Mouse (Mus musculus): ENCODE data around the gene Pla2g4c. TPM values are rescaled to one million over a fixed set of nuclear protein-coding genes. Genes with fewer than 3 reads are reported as not detected.

Pla2g4c gene
- polyA plus RNA-seq, 1 experiment = 0.12 TPM

DNA sequence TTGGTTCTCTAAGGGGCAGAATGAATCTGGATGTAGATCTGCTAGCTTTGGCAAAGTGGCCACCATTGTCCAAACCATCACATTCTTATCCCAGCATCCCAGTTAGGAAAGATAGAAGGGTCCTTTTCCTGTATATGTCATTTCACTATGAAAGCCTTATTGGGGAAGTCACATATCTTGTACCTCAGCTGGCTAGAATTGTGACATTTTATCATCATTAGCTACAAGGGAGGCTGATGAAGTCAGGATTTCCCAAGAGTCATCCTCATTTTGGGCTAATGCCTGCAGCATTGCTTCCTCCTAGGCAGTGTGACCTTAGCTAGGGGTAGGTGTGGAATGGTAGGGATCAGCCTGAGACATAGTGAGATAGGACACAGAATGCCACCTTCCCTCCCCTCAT is 21.1 kb upstream of the Pla2g4c start:
- H3K27me3 ChIP-seq (ENCODE audit: control insufficient read depth, insufficient read depth, low read length) = no peaks in the 10 kb centered on the region
- no peak overlapping the region for H3K27ac ChIP-seq (ENCODE audit: control insufficient read depth, insufficient read depth, low read depth, low read length)
- no peaks in the 10 kb centered on the region for H3K4me1 ChIP-seq (ENCODE audit: control insufficient read depth, insufficient read depth, low read length)
- TF ChIP-seq CTCF (IDR thresholded peaks at IDR 0.05; ENCODE audit: control insufficient read depth, insufficient read depth, insufficient replicate concordance, low read depth, low read length) (no peak), POLR2A (IDR thresholded peaks at IDR 0.05; ENCODE audit: control insufficient read depth, low read depth, low read length) (no peak)
- no peak overlapping the region for H3K4me3 ChIP-seq (ENCODE audit: control insufficient read depth, low read depth, low read length)
- H3K36me3 ChIP-seq (ENCODE audit: control insufficient read depth, insufficient read depth, low read length) = no peaks in the 10 kb centered on the region; the same call in 1 of the 2 replicates

DNA sequence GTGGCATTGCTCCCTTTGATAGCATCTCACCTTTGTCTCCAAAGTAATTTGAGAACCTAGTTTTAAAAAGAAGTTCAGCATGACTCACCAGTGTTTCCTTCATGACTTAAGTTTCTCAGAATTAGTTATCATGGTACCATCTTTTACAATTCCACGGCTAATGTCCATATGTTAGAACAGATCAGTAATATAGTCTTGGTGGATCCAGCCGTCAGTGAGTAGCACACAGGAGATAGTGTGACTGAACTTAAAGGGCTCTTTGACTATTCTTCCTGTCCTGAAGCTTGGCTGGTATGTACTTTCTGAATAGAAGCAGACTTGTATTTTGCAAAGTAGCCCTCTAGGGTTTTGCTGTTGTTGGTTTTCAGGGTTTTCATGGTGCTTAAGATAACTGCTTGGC is 15.0 kb upstream of the Pla2g4c start:
- no peaks in the 10 kb centered on the region for H3K27me3 ChIP-seq (ENCODE audit: control insufficient read depth, insufficient read depth, low read length)

DNA sequence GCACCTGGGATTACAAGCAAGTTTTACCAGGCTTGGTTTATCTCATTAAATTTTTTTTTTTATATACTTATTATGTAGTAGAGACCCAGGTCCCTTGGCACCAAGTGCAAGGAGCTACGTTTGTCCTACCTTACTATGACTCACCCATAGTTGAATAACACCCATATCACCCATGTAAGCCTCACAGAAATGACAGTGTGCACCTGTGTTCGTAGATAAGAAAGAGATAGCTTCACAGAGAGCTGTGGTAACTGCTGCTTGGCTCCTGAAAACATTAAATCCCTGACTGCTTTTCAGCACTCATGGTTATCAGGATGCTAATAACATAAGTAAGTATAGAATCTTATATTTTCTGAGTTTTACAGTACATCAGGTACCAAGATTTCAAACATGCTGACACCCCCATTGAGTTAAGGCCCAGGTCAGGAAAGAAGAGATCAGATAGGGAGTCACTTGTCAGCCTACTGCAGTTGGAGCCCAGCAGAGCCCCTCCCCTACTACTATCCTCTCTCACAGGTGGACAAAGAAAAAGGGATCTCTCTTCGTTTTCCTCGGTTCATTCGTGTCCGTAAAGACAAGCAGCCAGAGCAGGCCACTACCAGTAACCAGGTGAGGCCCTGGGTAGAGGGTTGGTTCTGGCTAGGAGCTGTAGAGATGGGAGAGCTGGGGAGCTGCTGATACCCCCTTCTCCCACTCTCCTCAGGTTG is 13.8 kb upstream of the Pla2g4c start:
- Histone ChIP-seq H3K27ac (ENCODE audit: control insufficient read depth, insufficient read depth, low read depth, low read length) (no peak overlapping the region), H3K36me3 (ENCODE audit: control insufficient read depth, insufficient read depth, low read length) (no peaks in the 10 kb centered on the region), H3K27me3 (ENCODE audit: control insufficient read depth, insufficient read depth, low read length) (no peaks in the 10 kb centered on the region), H3K4me3 (ENCODE audit: control insufficient read depth, low read depth, low read length) (no peak overlapping the region), H3K4me1 (ENCODE audit: control insufficient read depth, insufficient read depth, low read length) (no peaks in the 10 kb centered on the region)
- TF ChIP-seq CTCF (IDR thresholded peaks at IDR 0.05; ENCODE audit: control insufficient read depth, insufficient read depth, insufficient replicate concordance, low read depth, low read length) = no peak
- TF ChIP-seq POLR2A (IDR thresholded peaks at IDR 0.05; ENCODE audit: control insufficient read depth, low read depth, low read length) = no peak

More for the DNA sequence above, 15.0 kb upstream of the Pla2g4c start:
- H3K36me3 ChIP-seq (ENCODE audit: control insufficient read depth, insufficient read depth, low read length) = no peaks in the 10 kb centered on the region
- no peaks in the 10 kb centered on the region for H3K4me1 ChIP-seq (ENCODE audit: control insufficient read depth, insufficient read depth, low read length)
- H3K4me3 ChIP-seq (ENCODE audit: control insufficient read depth, low read depth, low read length) = no peak overlapping the region
- no peak overlapping the region for H3K27ac ChIP-seq (ENCODE audit: control insufficient read depth, insufficient read depth, low read depth, low read length)
- no peak for TF ChIP-seq POLR2A (IDR thresholded peaks at IDR 0.05; ENCODE audit: control insufficient read depth, low read depth, low read length)
- no peak for TF ChIP-seq CTCF (IDR thresholded peaks at IDR 0.05; ENCODE audit: control insufficient read depth, insufficient read depth, insufficient replicate concordance, low read depth, low read length)

DNA sequence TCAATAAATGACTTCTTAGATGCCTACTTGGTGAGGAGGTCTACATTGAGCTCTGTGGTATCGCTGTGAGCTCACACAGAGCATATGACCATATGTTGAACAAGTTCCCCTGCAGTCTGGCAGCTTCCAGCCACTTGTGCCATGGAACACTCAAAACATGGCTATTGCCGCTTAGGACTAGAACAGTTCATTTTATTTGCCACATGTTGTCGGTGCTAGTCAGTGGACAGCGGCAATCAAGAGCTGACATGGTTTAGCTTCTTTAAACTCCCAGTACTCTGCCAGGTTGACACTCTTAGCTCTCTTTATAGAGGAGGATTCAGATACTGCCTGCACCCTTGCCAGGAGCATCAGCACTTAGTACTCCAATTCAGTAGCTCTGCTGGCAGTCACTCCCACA is 13.1 kb upstream of the Pla2g4c start:
- no peak overlapping the region for H3K4me3 ChIP-seq (ENCODE audit: control insufficient read depth, low read depth, low read length)
- no peaks in the 10 kb centered on the region for H3K4me1 ChIP-seq (ENCODE audit: control insufficient read depth, insufficient read depth, low read length)
- no peak overlapping the region for H3K27ac ChIP-seq (ENCODE audit: control insufficient read depth, insufficient read depth, low read depth, low read length)
- no peaks in the 10 kb centered on the region for H3K36me3 ChIP-seq (ENCODE audit: control insufficient read depth, insufficient read depth, low read length)
- TF ChIP-seq CTCF (IDR thresholded peaks at IDR 0.05; ENCODE audit: control insufficient read depth, insufficient read depth, insufficient replicate concordance, low read depth, low read length) (no peak), POLR2A (IDR thresholded peaks at IDR 0.05; ENCODE audit: control insufficient read depth, low read depth, low read length) (no peak)
- no peaks in the 10 kb centered on the region for H3K27me3 ChIP-seq (ENCODE audit: control insufficient read depth, insufficient read depth, low read length)

DNA sequence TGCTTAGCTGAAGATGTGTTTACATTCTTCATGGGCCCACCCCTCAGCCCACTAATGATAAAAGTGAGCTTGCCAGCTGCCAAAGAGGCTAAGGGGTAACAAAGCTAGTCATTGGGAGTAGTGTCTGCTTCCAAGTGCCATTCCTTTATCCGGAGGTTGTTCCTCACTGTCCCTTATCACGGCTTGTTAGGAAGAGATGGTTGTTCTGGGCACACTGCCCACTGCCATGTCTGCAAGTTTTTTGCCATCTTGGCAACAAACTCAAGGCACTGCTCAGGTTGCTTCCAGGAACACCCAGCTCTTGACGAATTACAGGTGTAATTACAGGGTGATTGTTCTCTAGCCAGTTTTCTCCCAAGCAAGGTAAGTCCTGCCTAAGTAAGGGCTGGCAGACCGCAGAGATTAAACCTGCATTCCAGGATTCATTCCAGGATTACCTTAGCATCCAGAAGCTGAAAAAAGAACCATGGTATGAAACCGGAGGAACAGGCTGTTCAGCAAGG is 10.3 kb upstream of the Pla2g4c start:
- no peak overlapping the region for H3K27ac ChIP-seq (ENCODE audit: control insufficient read depth, insufficient read depth, low read depth, low read length)
- no peak for TF ChIP-seq CTCF (IDR thresholded peaks at IDR 0.05; ENCODE audit: control insufficient read depth, insufficient read depth, insufficient replicate concordance, low read depth, low read length)
- no peak overlapping the region for H3K4me3 ChIP-seq (ENCODE audit: control insufficient read depth, low read depth, low read length)
- no peaks in the 10 kb centered on the region for H3K27me3 ChIP-seq (ENCODE audit: control insufficient read depth, insufficient read depth, low read length)
- H3K4me1 ChIP-seq (ENCODE audit: control insufficient read depth, insufficient read depth, low read length) = no peaks in the 10 kb centered on the region
- H3K36me3 ChIP-seq (ENCODE audit: control insufficient read depth, insufficient read depth, low read length) = no peaks in the 10 kb centered on the region

DNA sequence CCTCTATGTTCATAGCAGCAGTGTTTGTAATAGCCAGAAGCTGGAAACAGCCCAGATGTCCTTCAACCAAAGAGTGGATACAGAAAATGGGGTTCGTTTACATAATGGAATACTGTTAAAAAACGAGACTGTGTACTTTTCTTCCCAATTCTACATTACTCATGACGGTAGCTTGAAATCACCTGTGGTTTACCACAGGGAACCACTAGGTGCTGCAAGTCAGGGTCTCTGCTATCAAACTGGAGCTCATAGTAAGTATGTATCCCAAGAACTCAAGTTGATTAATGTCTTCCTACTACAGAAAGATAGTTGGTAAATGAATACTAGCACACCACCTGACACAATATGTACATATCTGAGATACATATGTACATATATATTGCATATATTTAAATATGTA is 3.0 kb upstream of the Pla2g4c start:
- Histone ChIP-seq H3K4me3 (ENCODE audit: control insufficient read depth, low read depth, low read length) (no peak overlapping the region), H3K27me3 (ENCODE audit: control insufficient read depth, insufficient read depth, low read length) (no peaks in the 10 kb centered on the region), H3K27ac (ENCODE audit: control insufficient read depth, insufficient read depth, low read depth, low read length) (no peak overlapping the region), H3K4me1 (ENCODE audit: control insufficient read depth, insufficient read depth, low read length) (no peaks in the 10 kb centered on the region), H3K36me3 (ENCODE audit: control insufficient read depth, insufficient read depth, low read length) (no peaks in the 10 kb centered on the region)
- no peak for TF ChIP-seq POLR2A (IDR thresholded peaks at IDR 0.05; ENCODE audit: control insufficient read depth, low read depth, low read length)
- no peak for TF ChIP-seq CTCF (IDR thresholded peaks at IDR 0.05; ENCODE audit: control insufficient read depth, insufficient read depth, insufficient replicate concordance, low read depth, low read length)

DNA sequence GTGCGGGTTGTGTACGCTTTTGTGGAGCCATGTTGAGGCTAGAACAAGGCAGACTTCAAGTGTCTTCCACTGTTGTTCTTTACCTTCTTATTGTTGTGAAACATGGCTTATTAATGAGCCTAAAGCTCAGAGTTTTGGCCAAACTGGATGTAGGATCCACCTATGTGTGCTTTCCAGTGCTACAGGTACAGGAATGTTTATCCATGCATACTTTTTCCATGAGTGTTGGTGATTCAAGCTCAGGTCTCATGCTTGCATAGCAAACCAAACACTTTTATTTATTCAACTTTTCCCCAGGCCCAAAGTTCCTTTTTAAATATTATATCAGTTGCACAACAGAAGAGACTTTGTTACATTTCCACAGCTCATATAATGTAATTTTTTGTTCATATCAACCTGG is 6.1 kb downstream of the Pla2g4c start:
- no peak overlapping the region for H3K27ac ChIP-seq (ENCODE audit: control insufficient read depth, insufficient read depth, low read depth, low read length)
- H3K27me3 ChIP-seq (ENCODE audit: control insufficient read depth, insufficient read depth, low read length) = no peaks in the 10 kb centered on the region
- no peaks in the 10 kb centered on the region for H3K4me1 ChIP-seq (ENCODE audit: control insufficient read depth, insufficient read depth, low read length)
- no peak overlapping the region for H3K4me3 ChIP-seq (ENCODE audit: control insufficient read depth, low read depth, low read length)
- no peaks in the 10 kb centered on the region for H3K36me3 ChIP-seq (ENCODE audit: control insufficient read depth, insufficient read depth, low read length)
- TF ChIP-seq POLR2A (IDR thresholded peaks at IDR 0.05; ENCODE audit: control insufficient read depth, low read depth, low read length) (no peak), CTCF (IDR thresholded peaks at IDR 0.05; ENCODE audit: control insufficient read depth, insufficient read depth, insufficient replicate concordance, low read depth, low read length) (no peak)
